Mouse (Mus musculus): ENCODE measurements at regions not wholly inside any gene's neighbourhood (a gene's known extent, or its start where the extent isn't known, plus 50 kb on each side); places are given as distances from the start of the nearest gene placed in this dataset.

DNA sequence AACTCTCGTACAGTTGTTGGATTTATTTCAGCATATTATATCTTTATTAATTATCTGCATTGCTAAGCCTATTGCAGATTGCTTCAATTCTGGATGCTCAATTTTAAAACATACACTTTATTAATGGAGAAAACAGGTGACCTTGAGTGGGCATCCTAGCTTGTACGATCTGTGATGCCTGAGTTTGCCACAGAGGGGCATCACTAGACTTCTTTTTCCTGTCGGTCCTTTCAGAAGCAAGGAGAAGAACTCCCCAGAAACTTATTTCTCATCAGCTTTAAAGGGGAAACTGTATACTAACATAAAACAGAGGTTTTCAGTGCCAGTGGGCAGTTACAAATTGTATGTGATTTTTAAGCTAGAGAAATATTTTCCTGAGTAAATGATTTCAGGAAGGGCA lies 201.8 kb downstream of the Dmrta1 start:
- DNase-seq (ENCODE audit: low read depth in 3 of 3, low spot score in 3 of 3): no peak
- 42% methylated on average over 3 of the region's 3 CpGs for WGBS (ENCODE audit: insufficient replicate concordance)

DNA sequence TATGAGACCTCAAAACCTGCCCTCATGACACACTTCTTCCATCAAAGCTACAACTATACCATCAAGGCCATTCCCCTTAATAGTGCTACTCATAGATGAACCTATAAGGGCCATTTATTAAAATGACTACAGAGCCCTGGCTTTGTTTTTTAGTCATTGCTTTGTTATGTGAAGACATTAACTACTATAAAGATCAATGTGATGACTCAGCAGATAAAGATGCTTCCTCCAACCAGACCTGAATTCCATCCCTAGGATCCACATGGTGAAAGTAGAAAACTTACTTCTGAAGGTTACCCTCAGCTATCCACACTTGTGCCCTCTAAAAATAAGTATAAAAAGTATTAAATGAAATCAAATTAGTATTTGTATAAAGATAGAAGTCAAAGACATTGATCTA lies 230.4 kb downstream of the Dmrta1 start:
- ATAC-seq (ENCODE audit: insufficient read depth): no peak
- H3K9me3 ChIP-seq (ENCODE audit: control insufficient read depth, low read length): no peaks in the 10 kb centered on the region
- no peak for TF ChIP-seq EP300 (IDR thresholded peaks at IDR 0.05; ENCODE audit: low read depth)
- H3K27ac ChIP-seq: no peak overlapping the region
- H3K9ac ChIP-seq (replicated peaks): no peak overlapping the region
- no peaks in the 10 kb centered on the region for H3K4me1 ChIP-seq (replicated peaks; ENCODE audit: control insufficient read depth in 2 of 2, insufficient read depth in 2 of 2, low read length in 1 of 2)
- no peaks in the 10 kb centered on the region for H3K27me3 ChIP-seq (ENCODE audit: control insufficient read depth, insufficient read depth, low read length)
- H3K36me3 ChIP-seq (replicated peaks; ENCODE audit: control insufficient read depth, insufficient read depth, low read depth): no peaks in the 10 kb centered on the region
- DNase-seq (ENCODE audit: low read depth in 3 of 3, low spot score in 3 of 3): no peak
- H3K4me3 ChIP-seq (ENCODE audit: insufficient read depth in 1 of 2, low read depth in 2 of 2, low read length in 2 of 2): no peak overlapping the region
- H3K4me2 ChIP-seq (ENCODE audit: low read depth): no peak overlapping the region

More for the DNA sequence above, 201.8 kb downstream of the Dmrta1 start:
- H3K36me3 ChIP-seq (replicated peaks; ENCODE audit: control insufficient read depth, insufficient read depth, low read depth): no peaks in the 10 kb centered on the region
- no peak overlapping the region for H3K4me2 ChIP-seq (ENCODE audit: low read depth)
- no peak overlapping the region for H3K9ac ChIP-seq (replicated peaks)
- H3K4me1 ChIP-seq (replicated peaks; ENCODE audit: control insufficient read depth in 2 of 2, insufficient read depth in 2 of 2, low read length in 1 of 2): no peaks in the 10 kb centered on the region
- TF ChIP-seq EP300 (IDR thresholded peaks at IDR 0.05; ENCODE audit: low read depth) (no peak), CTCF (IDR thresholded peaks at IDR 0.05; ENCODE audit: low read depth) (no peak)
- H3K27me3 ChIP-seq (ENCODE audit: control insufficient read depth, insufficient read depth, low read length): no peaks in the 10 kb centered on the region
- no peaks in the 10 kb centered on the region for H3K9me3 ChIP-seq (ENCODE audit: control insufficient read depth, low read length)
- no peak for ATAC-seq (ENCODE audit: insufficient read depth)
- H3K4me3 ChIP-seq (ENCODE audit: insufficient read depth in 1 of 2, low read depth in 2 of 2, low read length in 2 of 2): no peak overlapping the region
- H3K27ac ChIP-seq: no peak overlapping the region

DNA sequence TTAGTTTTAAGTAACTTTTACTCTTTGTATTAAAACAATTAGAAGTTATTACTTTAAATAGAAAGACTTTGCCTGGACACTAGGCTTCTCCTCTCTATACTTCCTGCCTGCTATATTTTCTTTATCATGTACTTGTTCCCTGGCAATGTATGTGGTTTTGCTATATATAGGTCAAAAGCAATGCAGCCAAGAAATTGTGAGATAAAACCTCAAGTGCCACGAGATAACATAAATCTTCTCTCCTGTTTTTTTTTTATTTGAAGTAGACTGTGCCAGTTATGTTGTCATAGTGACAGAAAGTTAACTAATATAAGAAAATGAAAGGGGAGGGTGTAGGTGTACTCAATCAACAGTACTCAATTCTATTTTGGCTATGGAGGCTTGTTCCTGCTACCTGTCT lies 258.4 kb downstream of the Dmrta1 start:
- Histone ChIP-seq H3K27ac (no peak overlapping the region), H3K9ac (replicated peaks) (no peak overlapping the region), H3K36me3 (replicated peaks; ENCODE audit: control insufficient read depth, insufficient read depth, low read depth) (no peaks in the 10 kb centered on the region), H3K4me2 (ENCODE audit: low read depth) (no peak overlapping the region), H3K4me1 (replicated peaks; ENCODE audit: control insufficient read depth in 2 of 2, insufficient read depth in 2 of 2, low read length in 1 of 2) (no peaks in the 10 kb centered on the region), H3K27me3 (ENCODE audit: control insufficient read depth, insufficient read depth, low read length) (no peaks in the 10 kb centered on the region), H3K4me3 (ENCODE audit: insufficient read depth in 1 of 2, low read depth in 2 of 2, low read length in 2 of 2) (no peak overlapping the region), H3K9me3 (ENCODE audit: control insufficient read depth, low read length) (no peaks in the 10 kb centered on the region)
- WGBS (ENCODE audit: insufficient replicate concordance): 16% methylated on average over 1 of the region's 1 CpGs
- no peak for ATAC-seq (ENCODE audit: insufficient read depth)
- DNase-seq (ENCODE audit: low read depth in 3 of 3, low spot score in 3 of 3): no peak
- TF ChIP-seq EP300 (IDR thresholded peaks at IDR 0.05; ENCODE audit: low read depth) (no peak), CTCF (IDR thresholded peaks at IDR 0.05; ENCODE audit: low read depth) (no peak)

DNA sequence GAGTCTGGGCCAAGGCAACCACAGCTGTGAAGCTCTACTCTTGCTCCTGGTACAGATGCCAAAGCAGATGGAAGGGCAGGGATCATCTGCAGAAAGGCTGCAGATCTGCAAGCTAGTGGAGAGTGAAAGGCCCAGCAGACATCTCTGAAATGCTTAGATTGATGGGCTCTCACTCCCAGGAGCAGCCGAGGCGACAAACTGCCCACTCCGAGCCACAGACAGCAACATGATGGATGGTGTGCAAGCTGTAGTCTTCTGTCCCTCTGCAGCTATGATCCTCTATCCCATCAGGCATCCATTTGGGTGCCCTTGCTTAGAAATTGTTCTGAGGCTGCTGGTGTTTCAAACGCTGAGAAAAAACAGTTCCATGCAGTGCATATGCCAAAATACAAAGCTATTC lies 262.1 kb downstream of the Dmrta1 start:
- H3K4me2 ChIP-seq (ENCODE audit: low read depth): no peak overlapping the region
- no peaks in the 10 kb centered on the region for H3K4me1 ChIP-seq (replicated peaks; ENCODE audit: control insufficient read depth in 2 of 2, insufficient read depth in 2 of 2, low read length in 1 of 2)
- WGBS (ENCODE audit: insufficient replicate concordance): 46% methylated on average over 4 of the region's 4 CpGs
- H3K27me3 ChIP-seq (ENCODE audit: control insufficient read depth, insufficient read depth, low read length): no peaks in the 10 kb centered on the region
- H3K9ac ChIP-seq (replicated peaks): no peak overlapping the region
- H3K36me3 ChIP-seq (replicated peaks; ENCODE audit: control insufficient read depth, insufficient read depth, low read depth): no peaks in the 10 kb centered on the region
- H3K27ac ChIP-seq: no peak overlapping the region
- no peak overlapping the region for H3K4me3 ChIP-seq (ENCODE audit: insufficient read depth in 1 of 2, low read depth in 2 of 2, low read length in 2 of 2)
- TF ChIP-seq EP300 (IDR thresholded peaks at IDR 0.05; ENCODE audit: low read depth) (no peak), CTCF (IDR thresholded peaks at IDR 0.05; ENCODE audit: low read depth) (no peak)
- DNase-seq (ENCODE audit: low read depth in 3 of 3, low spot score in 3 of 3) (no peak), ATAC-seq (ENCODE audit: insufficient read depth) (no peak)
- H3K9me3 ChIP-seq (ENCODE audit: control insufficient read depth, low read length): no peaks in the 10 kb centered on the region

DNA sequence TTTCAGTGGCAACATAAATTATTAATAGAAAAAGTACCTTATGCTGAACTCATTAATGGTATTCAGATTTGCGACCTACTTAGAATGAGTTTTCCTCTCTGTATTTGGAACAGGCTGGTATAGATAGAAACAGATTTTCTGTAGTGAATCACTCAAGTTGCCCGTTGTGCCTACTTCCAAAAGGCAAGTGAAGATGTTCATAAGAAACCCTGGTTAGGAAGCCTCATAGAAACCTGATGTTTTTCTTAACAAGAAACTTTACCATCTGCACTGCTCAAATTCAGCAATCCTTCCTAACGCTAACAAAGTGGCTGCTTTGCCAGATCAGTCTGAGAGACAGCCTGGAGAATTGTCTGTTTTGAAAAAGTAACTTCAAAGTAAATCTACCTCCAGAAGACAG lies 242.5 kb upstream of the Zfp352 start:
- no peak overlapping the region for H3K4me3 ChIP-seq (ENCODE audit: insufficient read depth in 1 of 2, low read depth in 2 of 2, low read length in 2 of 2)
- H3K4me1 ChIP-seq (replicated peaks; ENCODE audit: control insufficient read depth in 2 of 2, insufficient read depth in 2 of 2, low read length in 1 of 2): no peaks in the 10 kb centered on the region
- no peak overlapping the region for H3K9ac ChIP-seq (replicated peaks)
- no peak for ATAC-seq (ENCODE audit: insufficient read depth)
- H3K36me3 ChIP-seq (replicated peaks; ENCODE audit: control insufficient read depth, insufficient read depth, low read depth): no peaks in the 10 kb centered on the region
- no peak for TF ChIP-seq EP300 (IDR thresholded peaks at IDR 0.05; ENCODE audit: low read depth)
- TF ChIP-seq CTCF (IDR thresholded peaks at IDR 0.05; ENCODE audit: low read depth): no peak
- H3K27ac ChIP-seq: no peak overlapping the region
- H3K9me3 ChIP-seq (ENCODE audit: control insufficient read depth, low read length): no peaks in the 10 kb centered on the region
- WGBS (ENCODE audit: insufficient replicate concordance): 59% methylated on average over 3 of the region's 3 CpGs
- H3K4me2 ChIP-seq (ENCODE audit: low read depth): no peak overlapping the region
- no peaks in the 10 kb centered on the region for H3K27me3 ChIP-seq (ENCODE audit: control insufficient read depth, insufficient read depth, low read length)
- DNase-seq (ENCODE audit: low read depth in 3 of 3, low spot score in 3 of 3): no peak

DNA sequence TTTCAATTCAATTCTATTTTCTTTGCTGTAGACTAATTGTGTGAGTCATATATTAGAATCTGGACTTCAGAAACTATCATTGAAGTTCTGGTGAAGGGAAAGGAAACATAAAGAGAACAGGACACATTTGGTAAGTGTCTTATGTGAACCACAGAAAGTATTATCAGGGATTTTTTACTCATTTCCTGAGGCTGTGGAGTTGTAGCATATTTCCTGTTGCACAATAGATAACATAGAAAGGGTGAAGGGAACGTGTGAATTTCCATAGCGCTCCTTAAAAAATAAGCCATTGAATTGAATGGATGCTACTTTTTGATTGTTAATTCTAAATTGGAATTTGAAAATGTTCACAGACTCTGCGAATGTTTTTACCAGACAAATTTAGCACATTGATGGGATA lies 215.2 kb upstream of the Zfp352 start:
- 41% methylated on average over 3 of the region's 3 CpGs for WGBS (ENCODE audit: insufficient replicate concordance)
- Histone ChIP-seq H3K9ac (replicated peaks) (no peak overlapping the region), H3K4me3 (ENCODE audit: insufficient read depth in 1 of 2, low read depth in 2 of 2, low read length in 2 of 2) (no peak overlapping the region), H3K36me3 (replicated peaks; ENCODE audit: control insufficient read depth, insufficient read depth, low read depth) (no peaks in the 10 kb centered on the region), H3K27me3 (ENCODE audit: control insufficient read depth, insufficient read depth, low read length) (no peaks in the 10 kb centered on the region), H3K27ac (no peak overlapping the region), H3K9me3 (ENCODE audit: control insufficient read depth, low read length) (no peaks in the 10 kb centered on the region), H3K4me1 (replicated peaks; ENCODE audit: control insufficient read depth in 2 of 2, insufficient read depth in 2 of 2, low read length in 1 of 2) (no peaks in the 10 kb centered on the region), H3K4me2 (ENCODE audit: low read depth) (no peak overlapping the region)
- DNase-seq (ENCODE audit: low read depth in 3 of 3, low spot score in 3 of 3) (no peak), ATAC-seq (ENCODE audit: insufficient read depth) (no peak)
- TF ChIP-seq CTCF (IDR thresholded peaks at IDR 0.05; ENCODE audit: low read depth) (no peak), EP300 (IDR thresholded peaks at IDR 0.05; ENCODE audit: low read depth) (no peak)
